Mouse (Mus musculus) testis, adult 2 months (tissue): Measurements from ENCODE around the gene Olfr530. TPM values are rescaled to one million over a fixed set of nuclear protein-coding genes. Genes with fewer than 3 reads are reported as not detected.

Experiments used
- H3K27ac ChIP-seq: fragments of 200-500 bp; 2 replicates; pipeline ENCODE4 v1.5.1; 2012; ENCODE audit warnings: low read depth, low read length; ENCODE audit not compliant: control insufficient read depth, insufficient read depth
- H3K27me3 ChIP-seq: fragments of 200-500 bp; 2 replicates; pipeline ENCODE4 v1.6.1; 2012; ENCODE audit warnings: mild to moderate bottlenecking, low read length, moderate library complexity; ENCODE audit not compliant: control insufficient read depth, insufficient read depth
- H3K36me3 ChIP-seq: fragments of 200-500 bp; 2 replicates; pipeline ENCODE4 v1.6.1; 2012; ENCODE audit warnings: mild to moderate bottlenecking, low read length; ENCODE audit not compliant: control insufficient read depth, insufficient read depth
- H3K4me1 ChIP-seq: fragments of 200-500 bp; 2 replicates; pipeline ENCODE4 v1.6.1; 2012; ENCODE audit warnings: low read length; ENCODE audit not compliant: control insufficient read depth, insufficient read depth
- H3K4me3 ChIP-seq: fragments of 200-500 bp; 2 replicates; pipeline ENCODE4 v1.5.1; 2012; ENCODE audit warnings: low read depth, mild to moderate bottlenecking, low read length, moderate library complexity, mixed read lengths; ENCODE audit not compliant: control insufficient read depth
- CTCF ChIP-seq: fragments of 200-500 bp; IDR thresholded peaks from 2 replicates; pipeline ENCODE4 v1.5.1; 2012; ENCODE audit warnings: low read depth, mild to moderate bottlenecking, inconsistent platforms, low read length, moderate library complexity; ENCODE audit not compliant: control insufficient read depth, insufficient read depth, insufficient replicate concordance
- POLR2A ChIP-seq: fragments of 200-500 bp; IDR thresholded peaks from 2 replicates; pipeline ENCODE4 v1.6.1; 2012; ENCODE audit warnings: low read depth, mild to moderate bottlenecking, inconsistent platforms, low read length, moderate library complexity; ENCODE audit not compliant: control insufficient read depth
- polyA plus RNA-seq: library from polyadenylated mRNA; depleted of rRNA; stranded (reverse); fragments of >200 nt; gene quantifications from 2 replicates; pipeline ENCODE4 v1.2.3, GENCODE M21; 2012; rRNA removed

The Olfr530 gene
- polyA plus RNA-seq, 1 experiment: not detected

- Histone ChIP-seq H3K36me3 (no peaks in the 10 kb centered on the region), H3K27me3 (no peaks in the 10 kb centered on the region), H3K27ac (no peak overlapping the region), H3K4me1 (no peaks in the 10 kb centered on the region), H3K4me3 (no peak overlapping the region)
- no peak for TF ChIP-seq POLR2A
- no peak for TF ChIP-seq CTCF
These were observed 46.3 kb downstream of the Olfr530 start for GRCm38 (mm10) chr7:140329766-140330304.

Other genes with a start within 250 kb of the Olfr530 start
- 10.7 and 11.3 TPM in 2 replicates for gene Mtg1, start 238.8 kb downstream of the Olfr530 start, polyA plus RNA-seq
- gene Sprn, start 221.5 kb downstream of the Olfr530 start, polyA plus RNA-seq: 0.13 and 0.30 TPM in 2 replicates
- gene Olfr522, start 211.6 kb downstream of the Olfr530 start, polyA plus RNA-seq: not detected in 2 replicates
- gene Olfr523, start 203.1 kb downstream of the Olfr530 start, polyA plus RNA-seq: not detected in 2 replicates
- gene Olfr524, start 170.4 kb downstream of the Olfr530 start, polyA plus RNA-seq: not detected in 2 replicates
- gene Cd163l1, start 158.1 kb downstream of the Olfr530 start, polyA plus RNA-seq: 0.02 and 0.28 TPM in 2 replicates
- 0.13 and 0.19 TPM in 2 replicates for gene 5830411N06Rik, start 129.0 kb downstream of the Olfr530 start, polyA plus RNA-seq
- not detected in 2 replicates for gene Olfr525, start 55.5 kb downstream of the Olfr530 start, polyA plus RNA-seq
- gene Olfr527, start 42.3 kb downstream of the Olfr530 start, polyA plus RNA-seq: not detected in 2 replicates
- not detected in 2 replicates for gene Olfr60, start 14.7 kb downstream of the Olfr530 start, polyA plus RNA-seq
- gene Olfr531, start 26.6 kb upstream of the Olfr530 start, polyA plus RNA-seq: not detected in 2 replicates
- gene Olfr532, start 45.3 kb upstream of the Olfr530 start, polyA plus RNA-seq: not detected in 2 replicates
- gene Olfr533, start 87.0 kb upstream of the Olfr530 start, polyA plus RNA-seq: not detected in 2 replicates
- gene Olfr535, start 107.9 kb upstream of the Olfr530 start, polyA plus RNA-seq: not detected in 2 replicates
- not detected in 2 replicates for gene Olfr536, start 131.1 kb upstream of the Olfr530 start, polyA plus RNA-seq
- gene Olfr538, start 191.6 kb upstream of the Olfr530 start, polyA plus RNA-seq: 0.11 and 0.13 TPM in 2 replicates
- gene Olfr46, start 224.9 kb upstream of the Olfr530 start, polyA plus RNA-seq: 0.17 and 0.32 TPM in 2 replicates